Mouse (Mus musculus) hindbrain, embryonic 13.5 days (tissue): Measurements from ENCODE around the gene Myl6b. TPM values are rescaled to one million over a fixed set of nuclear protein-coding genes. Genes with fewer than 3 reads are reported as not detected.

Source experiments
- ATAC-seq: fragments of 200-750 bp; cut with Nextera tagmentation; 2 replicates; pipeline ENCODE4 v1.8.0; 2017; ENCODE audit warnings: moderate TSS enrichment; ENCODE audit not compliant: low FRiP score
- H3K27ac ChIP-seq: fragments of 300-500 bp; sonication (generic); 2 replicates; pipeline ENCODE4 v1.5.1; 2015; ENCODE audit warnings: inconsistent platforms, mild to moderate bottlenecking, moderate library complexity
- H3K27me3 ChIP-seq: fragments of 300-500 bp; sonication (generic); 2 replicates; pipeline ENCODE4 v1.6.1; 2015; ENCODE audit warnings: mild to moderate bottlenecking, inconsistent platforms
- H3K36me3 ChIP-seq: fragments of 300-500 bp; sonication (generic); 2 replicates; pipeline ENCODE4 v1.6.1; 2015; ENCODE audit warnings: mild to moderate bottlenecking, inconsistent platforms
- H3K4me1 ChIP-seq: fragments of 300-500 bp; sonication (generic); replicated peaks from 2 replicates; pipeline ENCODE4 v1.6.1; 2015; ENCODE audit warnings: inconsistent platforms
- H3K4me2 ChIP-seq: fragments of 300-500 bp; sonication (generic); 2 replicates; pipeline ENCODE4 v1.6.1; 2015; ENCODE audit warnings: inconsistent platforms, mild to moderate bottlenecking, moderate library complexity
- H3K4me3 ChIP-seq: fragments of 300-500 bp; sonication (generic); 2 replicates; pipeline ENCODE4 v1.5.1; 2015; ENCODE audit warnings: mild to moderate bottlenecking, inconsistent platforms
- H3K9ac ChIP-seq: fragments of 300-500 bp; sonication (generic); 2 replicates; pipeline ENCODE4 v1.6.1; 2015; ENCODE audit warnings: mild to moderate bottlenecking, inconsistent platforms
- H3K9me3 ChIP-seq: fragments of 300-500 bp; sonication (generic); 2 replicates; pipeline ENCODE4 v1.6.1; 2016; ENCODE audit warnings: inconsistent platforms
- WGBS: fragments of 180-500 bp; shearing (Covaris S2); methylation state at CpG from one replicate; pipeline ENCODE4 v1.1.7; 2015; 5-methylcytosine and 5-hydroxymethylcytosine counted together
- polyA plus RNA-seq: library from polyadenylated mRNA; unstranded; fragments of >200 nt; fragmentation: Nextera tagmentation; extraction: Ambion mirVana; gene quantifications from 2 replicates; pipeline ENCODE4 v1.2.1, GENCODE M21; 2015

Myl6b gene
- 4.1 and 4.2 TPM in 2 replicates for polyA plus RNA-seq

DNA sequence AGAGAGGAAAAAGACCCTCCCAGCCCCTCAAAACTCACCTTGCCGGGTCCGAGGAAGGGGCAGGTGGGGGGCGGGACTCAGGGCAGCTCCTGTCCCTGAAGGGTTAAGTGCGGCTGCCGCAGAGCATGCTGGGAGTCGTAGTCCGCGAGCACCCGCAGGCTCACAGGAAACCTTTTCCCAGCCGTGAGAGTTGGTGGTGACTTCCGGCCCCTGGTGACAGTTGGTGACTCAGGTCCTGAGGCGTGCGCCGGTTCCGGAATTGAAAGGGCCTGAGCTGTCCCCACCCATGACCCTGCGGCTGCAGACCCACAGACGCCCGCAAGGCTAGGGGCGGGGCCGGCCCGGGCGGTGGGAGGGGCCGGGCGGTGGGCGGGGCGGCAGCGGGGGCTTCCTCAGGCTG, at the start of gene Myl6b:
Gene Myl6b, minus strand, starts transcription at position 96 of the 400 bp plus-strand sequence.
- Histone ChIP-seq H3K9me3 (no peaks in the 10 kb centered on the region), H3K4me2 (peak within 1 kb of the TSS; percentile 63), H3K4me1 (peaks cover 40% of the 10 kb centered on the region), H3K27me3 (no peaks in the 10 kb centered on the region), H3K9ac (peak within 1 kb of the TSS; percentile 66), H3K4me3 (peak within 1 kb of the TSS; percentile 65), H3K36me3 (no peaks in the 10 kb centered on the region), H3K27ac (peak within 1 kb of the TSS; percentile 75)
- ATAC-seq = peak; percentile 70
- WGBS = 0% methylated on average over 27 of the region's 27 CpGs

DNA sequence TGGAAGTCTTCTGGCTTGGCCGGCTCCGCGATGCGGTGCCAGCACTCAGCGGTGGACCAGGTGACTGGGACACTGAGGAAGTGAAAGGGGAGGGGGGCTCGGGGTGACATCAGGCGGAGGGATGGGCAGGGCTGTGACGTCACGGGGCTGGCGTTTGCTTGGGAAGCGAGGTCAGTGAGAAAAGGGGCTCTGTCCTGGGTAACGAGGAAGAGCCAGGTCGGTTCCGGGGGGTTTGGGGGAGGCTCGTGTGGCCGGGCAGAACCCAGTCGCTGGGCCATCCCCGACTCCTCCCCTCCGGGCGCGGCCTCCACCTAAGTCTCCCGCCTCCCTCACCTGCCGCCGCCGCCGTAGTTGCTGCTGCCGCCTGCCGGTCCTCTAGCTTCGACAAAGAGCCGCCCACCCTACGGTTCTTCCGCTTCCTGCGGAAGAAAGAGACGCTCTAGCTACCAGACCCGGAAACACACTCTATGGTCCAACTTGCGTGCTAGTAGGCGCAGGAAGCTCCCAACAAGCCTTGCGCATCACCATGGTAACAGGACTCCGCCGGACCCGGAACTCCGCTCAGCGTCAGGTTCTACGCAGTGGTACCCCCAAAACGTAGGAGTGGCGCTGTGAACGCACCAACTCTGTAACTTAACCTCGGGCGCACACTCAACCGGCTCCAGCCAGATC, 49.0 kb upstream of the Myl6b start, which contains the start of gene Zc3h10:
Gene Zc3h10, minus strand, starts transcription at position 414 of the 672 bp plus-strand sequence.
- Histone ChIP-seq H3K4me1 (peaks cover 32% of the 10 kb centered on the region), H3K36me3 (peaks cover 32% of the 10 kb centered on the region), H3K27ac (peak within 1 kb of the TSS; percentile 97), H3K4me3 (peak within 1 kb of the TSS; percentile 76), H3K4me2 (peak within 1 kb of the TSS; percentile 85), H3K9ac (peak within 1 kb of the TSS; percentile 93), H3K27me3 (no peaks in the 10 kb centered on the region), H3K9me3 (no peaks in the 10 kb centered on the region)
- under 1% methylated on average over 50 of the region's 50 CpGs for WGBS
- ATAC-seq = peak; percentile 92

- no peak for ATAC-seq
- H3K4me2 ChIP-seq = peak overlapping the region; percentile 85
- peaks cover 38% of the 10 kb centered on the region for H3K36me3 ChIP-seq
- WGBS = 24% methylated on average over 7 of the region's 7 CpGs
- no peaks in the 10 kb centered on the region for H3K27me3 ChIP-seq
- peaks cover 32% of the 10 kb centered on the region for H3K4me1 ChIP-seq
- peak overlapping the region; percentile 76 for H3K4me3 ChIP-seq
- peak overlapping the region; percentile 97 for H3K27ac ChIP-seq
- peak overlapping the region; percentile 79 for H3K9ac ChIP-seq
- no peaks in the 10 kb centered on the region for H3K9me3 ChIP-seq
Observed at GRCm38 (mm10) chr10:128546787-128547186, 48.3 kb upstream of the Myl6b start.

DNA sequence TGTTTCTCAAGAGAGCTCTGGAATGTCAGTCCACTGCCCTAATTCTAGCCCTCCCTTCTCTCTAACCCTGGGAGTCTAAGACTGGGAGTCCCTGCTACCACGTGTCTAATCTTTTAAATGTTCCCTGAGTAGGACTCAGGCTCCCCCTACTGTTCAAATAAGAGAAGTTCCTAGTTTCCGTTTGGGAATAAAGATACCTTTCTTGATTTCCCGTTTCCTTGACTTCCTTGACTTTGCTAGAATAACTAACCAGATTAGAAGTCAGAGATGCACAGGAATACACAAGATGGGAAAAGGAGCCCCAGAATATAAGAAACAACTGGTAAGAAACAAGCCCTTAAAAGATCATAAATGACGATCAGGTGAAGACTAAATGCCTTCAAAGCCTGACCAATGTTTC, 47.9 kb upstream of the Myl6b start:
- H3K27ac ChIP-seq = peak overlapping the region; percentile 97; the same call in 1 of the 2 replicates
- no peak for ATAC-seq
- WGBS = 16% methylated on average over 4 of the region's 4 CpGs

GRCm38 (mm10) chr10:128545570-128545898, 47.0 kb upstream of the Myl6b start:
- H3K27ac ChIP-seq = no peak overlapping the region
- no peak for ATAC-seq
- no peak overlapping the region for H3K4me2 ChIP-seq
- 94% methylated on average over 3 of the region's 3 CpGs for WGBS
- peaks cover 46% of the 10 kb centered on the region for H3K36me3 ChIP-seq
- H3K4me3 ChIP-seq = no peak overlapping the region
- H3K27me3 ChIP-seq = no peaks in the 10 kb centered on the region
- no peaks in the 10 kb centered on the region for H3K9me3 ChIP-seq
- peaks cover 32% of the 10 kb centered on the region for H3K4me1 ChIP-seq
- H3K9ac ChIP-seq = no peak overlapping the region

More for the DNA sequence above, 47.9 kb upstream of the Myl6b start:
- Histone ChIP-seq H3K4me1 (peaks cover 32% of the 10 kb centered on the region), H3K27me3 (no peaks in the 10 kb centered on the region), H3K4me2 (peak overlapping the region; percentile 85), H3K4me3 (peak overlapping the region; percentile 76), H3K9me3 (no peaks in the 10 kb centered on the region), H3K36me3 (peaks cover 41% of the 10 kb centered on the region), H3K9ac (peak overlapping the region; percentile 79)

GRCm38 (mm10) chr10:128544674-128545569, 46.4 kb upstream of the Myl6b start:
- H3K9me3 ChIP-seq = no peaks in the 10 kb centered on the region
- 97% methylated on average over 37 of the region's 37 CpGs for WGBS
- H3K27me3 ChIP-seq = no peaks in the 10 kb centered on the region
- H3K4me3 ChIP-seq = no peak overlapping the region
- no peak overlapping the region for H3K27ac ChIP-seq
- H3K4me2 ChIP-seq = no peak overlapping the region
- H3K36me3 ChIP-seq = peaks cover 46% of the 10 kb centered on the region
- ATAC-seq = no peak
- H3K9ac ChIP-seq = no peak overlapping the region
- H3K4me1 ChIP-seq = peaks cover 32% of the 10 kb centered on the region

DNA sequence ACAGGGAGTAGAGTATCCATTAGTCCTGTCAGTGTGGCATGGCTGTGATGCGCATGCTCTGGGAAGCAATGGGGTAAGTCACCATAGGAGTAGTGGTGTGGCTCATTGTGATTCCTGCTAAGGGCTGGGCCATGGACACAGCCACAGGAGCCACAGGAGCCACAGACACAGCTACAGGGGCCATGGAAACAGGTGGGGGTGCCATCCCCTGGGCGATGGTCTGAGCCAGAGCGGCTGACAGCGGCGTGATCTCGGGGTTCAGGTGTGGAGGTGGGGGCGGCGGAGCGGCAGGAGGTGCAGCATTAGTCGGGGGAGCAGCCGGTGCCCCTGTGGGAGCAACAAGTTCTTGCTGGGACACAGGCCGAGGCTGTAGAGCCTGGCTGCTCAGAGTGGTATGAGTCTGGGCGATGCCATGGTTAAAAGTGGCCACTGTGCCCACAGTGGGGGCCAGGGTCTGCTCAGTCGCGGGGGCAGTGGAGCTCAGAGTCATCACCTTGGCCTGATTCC, 45.7 kb upstream of the Myl6b start:
- H3K9me3 ChIP-seq = no peaks in the 10 kb centered on the region
- peaks cover 46% of the 10 kb centered on the region for H3K36me3 ChIP-seq
- H3K27me3 ChIP-seq = no peaks in the 10 kb centered on the region
- WGBS = 98% methylated on average over 15 of the region's 15 CpGs
- H3K9ac ChIP-seq = no peak overlapping the region
- no peak overlapping the region for H3K4me3 ChIP-seq
- no peak overlapping the region for H3K4me2 ChIP-seq
- H3K27ac ChIP-seq = no peak overlapping the region
- H3K4me1 ChIP-seq = peaks cover 28% of the 10 kb centered on the region
- ATAC-seq = no peak

DNA sequence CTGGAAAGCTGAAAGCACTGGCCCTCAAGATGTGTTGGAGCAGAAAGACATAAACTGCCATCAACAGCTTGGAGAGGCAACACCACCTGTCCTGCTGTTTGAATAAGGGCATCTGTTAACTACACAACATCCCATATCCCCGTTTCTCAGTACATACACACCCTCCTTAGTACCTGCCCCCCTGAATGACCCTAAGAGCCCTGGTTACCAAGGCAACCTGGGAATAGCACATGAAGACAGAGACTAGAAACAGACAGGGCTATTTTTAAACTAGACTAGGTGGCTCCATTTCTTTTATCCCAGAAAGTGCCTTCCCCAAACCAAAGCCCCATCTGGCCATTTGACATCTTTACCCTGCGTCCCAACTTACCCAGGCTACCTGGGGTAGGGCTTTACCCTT, 44.6 kb upstream of the Myl6b start:
- Histone ChIP-seq H3K4me3 (no peak overlapping the region), H3K4me2 (no peak overlapping the region), H3K36me3 (peaks cover 46% of the 10 kb centered on the region), H3K4me1 (peaks cover 28% of the 10 kb centered on the region), H3K9me3 (no peaks in the 10 kb centered on the region), H3K27ac (no peak overlapping the region), H3K9ac (no peak overlapping the region), H3K27me3 (no peaks in the 10 kb centered on the region)
- ATAC-seq = no peak
- WGBS = 76% methylated on average over 2 of the region's 2 CpGs

GRCm38 (mm10) chr10:128538340-128538870, 39.9 kb upstream of the Myl6b start:
- Histone ChIP-seq H3K4me3 (no peak overlapping the region), H3K4me2 (no peak overlapping the region), H3K4me1 (peaks cover 7% of the 10 kb centered on the region; the same call in 1 of the 2 replicates), H3K36me3 (peaks cover 23% of the 10 kb centered on the region), H3K27ac (no peak overlapping the region), H3K9ac (no peak overlapping the region), H3K9me3 (no peaks in the 10 kb centered on the region), H3K27me3 (no peaks in the 10 kb centered on the region)
- no peak for ATAC-seq
- 56% methylated on average over 1 of the region's 1 CpGs for WGBS

GRCm38 (mm10) chr10:128536266-128536940, 37.9 kb upstream of the Myl6b start:
- peak; percentile 77 for ATAC-seq
- WGBS = 18% methylated on average over 18 of the region's 18 CpGs
- no peaks in the 10 kb centered on the region for H3K27me3 ChIP-seq
- peak overlapping the region; percentile 40 for H3K4me2 ChIP-seq
- H3K9me3 ChIP-seq = no peaks in the 10 kb centered on the region
- no peak overlapping the region for H3K27ac ChIP-seq
- H3K4me1 ChIP-seq = 0 out of 2 replicates have a peak, but pooled peaks cover 3% of the 10 kb centered on the region
- no peak overlapping the region for H3K9ac ChIP-seq
- peaks cover 6% of the 10 kb centered on the region; the same call in 1 of the 2 replicates for H3K36me3 ChIP-seq
- H3K4me3 ChIP-seq = no peak overlapping the region

- H3K4me3 ChIP-seq = no peak overlapping the region
- H3K9ac ChIP-seq = no peak overlapping the region
- WGBS = 76% methylated on average over 4 of the region's 4 CpGs
- 0 out of 2 replicates have a peak, but pooled peaks cover 3% of the 10 kb centered on the region for H3K4me1 ChIP-seq
- H3K4me2 ChIP-seq = peak overlapping the region; percentile 40
- no peak overlapping the region for H3K27ac ChIP-seq
- no peak for ATAC-seq
- H3K9me3 ChIP-seq = no peaks in the 10 kb centered on the region
- no peaks in the 10 kb centered on the region for H3K27me3 ChIP-seq
- no peaks in the 10 kb centered on the region for H3K36me3 ChIP-seq
Observed at GRCm38 (mm10) chr10:128535624-128536265, 37.3 kb upstream of the Myl6b start.
